Mouse (Mus musculus): ENCODE measurements around the gene Unc93a.
"Not testable (repeated sequence)": the region's sequence is repeated elsewhere in the genome, so short reads cannot be mapped to it uniquely, and the experiment has no call there.

Unc93a gene

DNA sequence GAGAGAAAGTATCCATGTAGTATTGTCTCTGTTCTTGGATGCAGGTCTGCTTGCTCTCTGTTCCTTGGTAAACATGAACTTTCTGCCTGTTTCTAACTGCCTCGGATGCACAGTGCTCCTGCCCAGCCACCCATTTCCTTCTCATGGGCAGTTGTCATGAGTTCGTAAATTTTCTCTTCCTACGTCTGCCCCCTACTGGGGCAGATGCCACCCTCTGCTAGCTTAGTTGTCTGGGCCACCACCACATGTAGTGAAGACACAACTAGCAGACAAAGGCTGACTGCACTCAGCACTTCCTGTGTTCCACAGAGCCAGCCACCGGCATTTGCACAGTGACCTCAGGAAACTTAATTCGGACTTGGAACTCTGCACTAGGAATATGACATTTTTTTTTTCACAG, 62.4 kb downstream of the Unc93a start:
- DNase-seq (ENCODE audit: low read depth, low spot score): not testable (repeated sequence)

GRCm38 (mm10) chr17:13067864-13068385, 63.7 kb downstream of the Unc93a start:
- not testable (repeated sequence) for DNase-seq (ENCODE audit: low read depth, low spot score)

DNA sequence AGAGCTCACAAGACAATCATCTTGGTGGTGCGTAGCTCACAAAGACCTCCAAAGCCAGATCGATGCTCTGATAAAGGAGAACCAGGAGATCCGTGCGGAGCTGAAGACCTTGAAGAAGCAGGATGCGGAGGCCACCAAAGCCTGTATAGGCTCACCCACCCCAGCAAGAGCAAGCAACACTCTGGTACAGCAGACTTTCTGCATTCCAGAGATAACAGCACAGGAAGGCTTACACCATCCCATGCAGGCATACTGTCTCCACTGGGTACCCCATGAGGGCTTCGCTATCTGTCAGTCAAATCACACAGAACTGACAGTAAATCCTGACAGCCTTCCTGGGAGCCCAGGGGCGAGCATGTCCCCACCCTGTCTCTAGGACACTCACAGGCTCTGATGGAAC, 68.7 kb downstream of the Unc93a start:
- DNase-seq (ENCODE audit: low read depth, low spot score): not testable (repeated sequence)

- not testable (repeated sequence) for DNase-seq (ENCODE audit: low read depth, low spot score)
These were observed 70.8 kb downstream of the Unc93a start, which contains the start of gene Tcp10b for GRCm38 (mm10) chr17:13060804-13061203. Gene Tcp10b (plus strand): TSS chr17:13061104.

Data from brain, embryonic 18.5 days (tissue).